Mouse (Mus musculus): ENCODE results near the gene D630039A03Rik. TPM values are rescaled to one million over a fixed set of nuclear protein-coding genes. Genes with fewer than 3 reads are reported as not detected.

The D630039A03Rik gene
- polyA plus RNA-seq, 1 experiment from 2014 or later, result 0.05 TPM

- Histone ChIP-seq H3K9ac (no peak overlapping the region), H3K36me3 (peaks cover 4% of the 10 kb centered on the region; the same call in 1 of the 2 replicates), H3K27ac (ENCODE audit: poor library complexity, severe bottlenecking) (peak overlapping the region; percentile 56), H3K4me3 (no peak overlapping the region), H3K4me1 (replicated peaks) (peaks cover 28% of the 10 kb centered on the region), H3K27me3 (replicated peaks) (no peaks in the 10 kb centered on the region), H3K9me3 (replicated peaks) (no peaks in the 10 kb centered on the region), H3K4me2 (no peak overlapping the region)
- peak; percentile 64 for ATAC-seq (ENCODE audit: insufficient number of reproducible peaks, low FRiP score)
- WGBS, result 23% methylated on average over 2 of the region's 2 CpGs
These were observed 50.0 kb downstream of the D630039A03Rik start for GRCm38 (mm10) chr4:57866088-57866487.

DNA sequence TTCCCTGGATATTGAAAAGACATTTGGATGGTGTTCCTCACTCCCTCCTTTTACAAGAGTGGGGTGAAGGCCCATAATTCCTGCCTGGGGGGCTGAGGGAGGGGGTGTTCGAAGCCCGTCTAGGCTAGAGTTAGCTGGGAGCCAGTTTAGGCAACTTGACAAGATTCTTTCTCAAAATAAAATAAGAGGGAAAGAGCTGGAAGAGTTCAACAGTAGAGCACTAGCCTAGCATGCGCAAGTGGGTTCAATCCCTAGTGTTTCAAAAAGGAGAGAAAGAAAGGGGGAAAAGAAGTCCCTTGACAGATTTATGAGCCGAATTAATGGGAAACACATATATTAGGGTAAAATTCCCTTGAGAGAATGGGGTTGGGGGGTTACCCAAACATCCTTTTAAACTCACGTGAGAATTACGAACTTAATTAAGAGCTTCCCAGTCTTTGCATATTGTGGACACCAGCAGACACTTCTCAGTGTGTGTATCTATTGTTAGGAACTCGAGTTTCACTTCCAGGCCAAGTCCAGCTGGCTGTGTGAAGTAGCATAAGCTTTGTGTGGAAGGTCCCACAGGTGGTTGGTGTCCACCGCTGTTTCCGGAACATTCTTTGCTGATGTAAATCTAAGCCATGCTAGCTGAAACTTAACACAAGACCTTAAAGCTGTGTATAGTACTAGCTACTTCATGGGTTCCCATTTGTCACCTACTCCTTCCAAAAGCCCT lies 53.7 kb downstream of the D630039A03Rik start:
- no peak for ATAC-seq (ENCODE audit: insufficient number of reproducible peaks, low FRiP score)

GRCm38 (mm10) chr4:57861856-57862255 lies 54.2 kb downstream of the D630039A03Rik start:
- Histone ChIP-seq H3K36me3 (peaks cover 38% of the 10 kb centered on the region), H3K4me2 (no peak overlapping the region), H3K27ac (ENCODE audit: poor library complexity, severe bottlenecking) (no peak overlapping the region), H3K9me3 (replicated peaks) (no peaks in the 10 kb centered on the region), H3K4me3 (no peak overlapping the region), H3K9ac (no peak overlapping the region), H3K27me3 (replicated peaks) (no peaks in the 10 kb centered on the region), H3K4me1 (replicated peaks) (peaks cover 49% of the 10 kb centered on the region)
- no peak for ATAC-seq (ENCODE audit: insufficient number of reproducible peaks, low FRiP score)
- 77% methylated on average over 8 of the region's 8 CpGs for WGBS

More for the DNA sequence above, 53.7 kb downstream of the D630039A03Rik start:
- Histone ChIP-seq H3K36me3 (peaks cover 33% of the 10 kb centered on the region), H3K4me2 (no peak overlapping the region), H3K9ac (no peak overlapping the region), H3K4me1 (replicated peaks) (peaks cover 48% of the 10 kb centered on the region), H3K27me3 (replicated peaks) (no peaks in the 10 kb centered on the region), H3K9me3 (replicated peaks) (no peaks in the 10 kb centered on the region), H3K4me3 (no peak overlapping the region), H3K27ac (ENCODE audit: poor library complexity, severe bottlenecking) (no peak overlapping the region)
- 85% methylated on average over 9 of the region's 9 CpGs for WGBS

DNA sequence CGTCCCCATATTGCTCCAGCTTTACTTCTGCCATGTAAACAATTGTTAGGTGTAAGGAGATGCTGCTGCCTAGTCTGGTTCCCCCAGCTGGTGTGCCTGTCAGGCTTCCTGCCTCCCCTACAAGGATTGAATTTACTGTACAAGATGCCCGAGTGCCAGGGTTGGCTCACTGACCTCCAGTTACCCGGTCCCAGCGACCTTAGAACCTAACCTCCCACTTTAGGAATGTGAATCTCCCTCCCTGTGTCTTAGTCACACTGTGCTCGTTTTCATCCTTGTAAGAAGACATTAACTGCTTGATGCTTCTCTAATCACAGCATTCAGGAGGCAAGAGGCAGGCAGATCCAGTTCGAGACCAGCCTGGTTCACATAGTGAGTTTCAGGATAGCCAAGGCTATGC lies 54.9 kb downstream of the D630039A03Rik start:
- Histone ChIP-seq H3K27me3 (replicated peaks) (no peaks in the 10 kb centered on the region), H3K9ac (no peak overlapping the region), H3K4me3 (no peak overlapping the region), H3K4me2 (no peak overlapping the region), H3K36me3 (peaks cover 45% of the 10 kb centered on the region), H3K9me3 (replicated peaks) (no peaks in the 10 kb centered on the region), H3K4me1 (replicated peaks) (peaks cover 45% of the 10 kb centered on the region), H3K27ac (ENCODE audit: poor library complexity, severe bottlenecking) (no peak overlapping the region)
- ATAC-seq (ENCODE audit: insufficient number of reproducible peaks, low FRiP score), result no peak
- WGBS, result 67% methylated on average over 6 of the region's 6 CpGs

- no peaks in the 10 kb centered on the region for H3K27me3 ChIP-seq (replicated peaks)
- H3K36me3 ChIP-seq, result peaks cover 55% of the 10 kb centered on the region
- no peak overlapping the region for H3K9ac ChIP-seq
- 79% methylated on average over 6 of the region's 6 CpGs for WGBS
- no peak overlapping the region for H3K4me3 ChIP-seq
- ATAC-seq (ENCODE audit: insufficient number of reproducible peaks, low FRiP score), result no peak
- no peaks in the 10 kb centered on the region for H3K9me3 ChIP-seq (replicated peaks)
- H3K4me2 ChIP-seq, result no peak overlapping the region
- H3K4me1 ChIP-seq (replicated peaks), result peaks cover 35% of the 10 kb centered on the region
- no peak overlapping the region for H3K27ac ChIP-seq (ENCODE audit: poor library complexity, severe bottlenecking)
These were observed 55.9 kb downstream of the D630039A03Rik start for GRCm38 (mm10) chr4:57860204-57860611.

Other genes starting within 250 kb of the D630039A03Rik start
- gene Akap2, start 198.6 kb downstream of the D630039A03Rik start, polyA plus RNA-seq (2016; fragmentation: Nextera tagmentation; extraction: Ambion mirVana), result 50.1 and 50.3 TPM in 2 replicates
- 305 TPM in 2 replicates for gene Txn1, start 40.1 kb upstream of the D630039A03Rik start, polyA plus RNA-seq (2016; fragmentation: Nextera tagmentation; extraction: Ambion mirVana)
- gene Txndc8, start 92.8 kb upstream of the D630039A03Rik start, polyA plus RNA-seq (2016; fragmentation: Nextera tagmentation; extraction: Ambion mirVana), result not detected in 2 replicates